Mouse (Mus musculus): Measurements from ENCODE around the gene Myoz1.

Gene Myoz1

GRCm38 (mm10) chr14:20672990-20673389 is 16.6 kb upstream of the Myoz1 start:
- DNase-seq (ENCODE audit: low spot score in 2 of 2): no peak

GRCm38 (mm10) chr14:20668154-20668810 is 11.9 kb upstream of the Myoz1 start, which contains the start of gene Synpo2l:
Gene Synpo2l, minus strand, starts transcription at chr14:20668354.
- no peak for DNase-seq (ENCODE audit: low spot score in 2 of 2)

GRCm38 (mm10) chr14:20667469-20667868 is 11.1 kb upstream of the Myoz1 start:
- no peak for DNase-seq (ENCODE audit: low spot score in 2 of 2)

GRCm38 (mm10) chr14:20664436-20664835 is 8.1 kb upstream of the Myoz1 start:
- no peak for DNase-seq (ENCODE audit: low spot score in 2 of 2)

- no peak for DNase-seq (ENCODE audit: low spot score in 2 of 2)
These were observed 7.3 kb upstream of the Myoz1 start for GRCm38 (mm10) chr14:20663601-20664000.

- no peak for DNase-seq (ENCODE audit: low spot score in 2 of 2)
These were observed 6.4 kb upstream of the Myoz1 start for GRCm38 (mm10) chr14:20662740-20663139.

GRCm38 (mm10) chr14:20661661-20662331 is 5.5 kb upstream of the Myoz1 start:
- peak in 1 of 2 experiments; percentile 18 for DNase-seq (ENCODE audit: low spot score in 2 of 2)

- peak; percentile 90 to 93 for DNase-seq (ENCODE audit: low spot score in 2 of 2)
These were observed 4.7 kb upstream of the Myoz1 start for GRCm38 (mm10) chr14:20660827-20661660.

GRCm38 (mm10) chr14:20659687-20660086 is 3.3 kb upstream of the Myoz1 start:
- DNase-seq (ENCODE audit: low spot score in 2 of 2): no peak

- DNase-seq (ENCODE audit: low spot score in 2 of 2): no peak
These were observed 2.6 kb upstream of the Myoz1 start for GRCm38 (mm10) chr14:20658902-20659301.

- peak in 1 of 2 experiments; percentile 30 for DNase-seq (ENCODE audit: low spot score in 2 of 2)
These were observed 2.0 kb upstream of the Myoz1 start for GRCm38 (mm10) chr14:20658326-20658725.

GRCm38 (mm10) chr14:20655731-20656130 is 609 bp downstream of the Myoz1 start:
- DNase-seq (ENCODE audit: low spot score in 2 of 2): no peak

- DNase-seq (ENCODE audit: low spot score in 2 of 2): no peak
These were observed 1.5 kb downstream of the Myoz1 start for GRCm38 (mm10) chr14:20654690-20655421.

- DNase-seq (ENCODE audit: low spot score in 2 of 2): no peak
These were observed 4.6 kb downstream of the Myoz1 start for GRCm38 (mm10) chr14:20651722-20652256.

GRCm38 (mm10) chr14:20651000-20651399 is 5.3 kb downstream of the Myoz1 start:
- DNase-seq (ENCODE audit: low spot score in 2 of 2): no peak

GRCm38 (mm10) chr14:20646381-20646780 is 10.0 kb downstream of the Myoz1 start:
- no peak for DNase-seq (ENCODE audit: low spot score in 2 of 2)

GRCm38 (mm10) chr14:20645547-20645946 is 10.8 kb downstream of the Myoz1 start:
- no peak for DNase-seq (ENCODE audit: low spot score in 2 of 2)

GRCm38 (mm10) chr14:20641438-20641875 is 14.9 kb downstream of the Myoz1 start:
- no peak for DNase-seq (ENCODE audit: low spot score in 2 of 2)

GRCm38 (mm10) chr14:20640644-20641437 is 15.5 kb downstream of the Myoz1 start, which contains the start of gene Usp54:
Gene Usp54, minus strand, starts transcription at chr14:20641063.
- peak; percentile 95 to 98 for DNase-seq (ENCODE audit: low spot score in 2 of 2)

- DNase-seq (ENCODE audit: low spot score in 2 of 2): no peak
These were observed 16.3 kb downstream of the Myoz1 start for GRCm38 (mm10) chr14:20639918-20640619.

Measured in frontal cortex, postnatal 14 days (tissue).